16 mouse cellular contexts compared by ENCODE assay signal in the genomic region with DNA sequence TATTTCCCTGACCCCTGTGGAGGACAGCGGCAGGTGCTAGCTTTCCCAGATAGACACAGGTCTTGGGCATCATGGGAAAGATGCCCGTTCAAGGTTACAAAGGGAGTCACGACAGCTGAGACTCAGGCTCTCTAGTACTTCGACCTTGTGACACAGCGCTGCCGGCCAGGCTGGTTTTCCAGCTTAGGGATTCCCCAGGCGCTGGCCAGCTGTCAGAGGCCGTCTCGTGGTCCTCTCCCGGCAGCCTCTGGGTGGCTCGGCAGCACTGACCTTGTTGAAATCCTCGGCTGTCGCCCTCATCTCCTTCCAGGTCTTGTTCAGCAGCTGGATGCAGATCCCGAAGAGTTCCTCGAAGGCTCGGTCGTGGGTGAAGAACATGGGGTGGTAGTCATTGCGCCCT. TPM values are rescaled to one million over a fixed set of nuclear protein-coding genes. Genes with fewer than 3 reads are reported as not detected.
DNase-seq lines count a peak whose midpoint lies in the region; ATAC-seq and TF ChIP-seq lines count a peak whose summit lies in the region.
"Had no signal": no experiment of that assay in that cellular context is flagged by ENCODE, and none has a peak within 500 bp of the region (broad histone marks: within the 10 kb centered on the region; RNA-seq: fewer than 3 reads in every experiment).

No protein-coding gene starts in this region.

- no peak overlapping the region for H3K4me2 ChIP-seq in hindbrain, embryonic 12.5 days (replicated peaks)
- no peak overlapping the region for H3K4me2 ChIP-seq in hindbrain, embryonic 13.5 days
- H3K4me2 ChIP-seq: limb, embryonic 15.5 days; midbrain, embryonic 13.5 days had no signal

- H3K9me3 ChIP-seq in hindbrain, embryonic 12.5 days (replicated peaks), result no peaks in the 10 kb centered on the region
- H3K9me3 ChIP-seq in hindbrain, embryonic 13.5 days, result no peaks in the 10 kb centered on the region
- H3K9me3 ChIP-seq in G1E (replicated peaks), result no peaks in the 10 kb centered on the region
- H3K9me3 ChIP-seq: limb, embryonic 15.5 days; midbrain, embryonic 13.5 days had no signal

- no peaks in the 10 kb centered on the region for H3K27me3 ChIP-seq in hindbrain, embryonic 12.5 days
- H3K27me3 ChIP-seq in hindbrain, embryonic 13.5 days, result no peaks in the 10 kb centered on the region
- H3K27me3 ChIP-seq in G1E (ENCODE audit: insufficient read depth, low read length), result no peaks in the 10 kb centered on the region
- H3K27me3 ChIP-seq: limb, embryonic 15.5 days; midbrain, embryonic 13.5 days had no signal

- no peak overlapping the region for H3K4me3 ChIP-seq in hindbrain, embryonic 12.5 days
- H3K4me3 ChIP-seq in hindbrain, embryonic 13.5 days, result no peak overlapping the region
- peak overlapping the region; percentile 5; the same call in 1 of the 2 replicates for H3K4me3 ChIP-seq in G1E (ENCODE audit: low read depth, low read length)
- H3K4me3 ChIP-seq: heart, adult 2 months; limb, embryonic 15.5 days; midbrain, embryonic 13.5 days had no signal

- no peak for TF ChIP-seq CTCF in G1E (IDR thresholded peaks at IDR 0.05; ENCODE audit: low read depth, low read length)

- 84% methylated on average over 18 of the region's 18 CpGs for WGBS in hindbrain, embryonic 12.5 days
- 87% methylated on average over 18 of the region's 18 CpGs for WGBS in hindbrain, embryonic 13.5 days

- ATAC-seq in hindbrain, embryonic 12.5 days (ENCODE audit: low FRiP score), result no peak
- no peak for ATAC-seq in hindbrain, embryonic 13.5 days (ENCODE audit: low FRiP score)
- no peak for ATAC-seq in G1E (ENCODE audit: extremely low read depth, insufficient number of reproducible peaks, low FRiP score, poor library complexity, severe bottlenecking)
- ATAC-seq: forebrain, postnatal 0 days; hindbrain, postnatal 0 days; midbrain, embryonic 13.5 days had no signal

- H3K9ac ChIP-seq in hindbrain, embryonic 12.5 days, result no peak overlapping the region
- no peak overlapping the region for H3K9ac ChIP-seq in hindbrain, embryonic 13.5 days
- H3K9ac ChIP-seq: forebrain, postnatal 0 days; limb, embryonic 15.5 days; liver, postnatal 0 days; midbrain, embryonic 13.5 days had no signal

- H3K36me3 ChIP-seq in hindbrain, embryonic 12.5 days, result peaks cover 93% of the 10 kb centered on the region
- H3K36me3 ChIP-seq in hindbrain, embryonic 13.5 days, result peaks cover 95% of the 10 kb centered on the region
- H3K36me3 ChIP-seq in G1E (replicated peaks), result peaks cover 97% of the 10 kb centered on the region

- no peak for DNase-seq in G1E (ENCODE audit: low spot score)
- DNase-seq in adrenal gland, postnatal 10 days, result peak; percentile 73
- peak; percentile 81 for DNase-seq in kidney, adult 9 months
- no peak for DNase-seq in thymus, postnatal 25 days
- DNase-seq in testis, postnatal 14 days (ENCODE audit: low spot score), result no peak
- DNase-seq: cerebellum, postnatal 36 days; forebrain, postnatal 0 days; liver, postnatal 0 days; lung, postnatal 36 days; thymus, adult 18-20 months had no signal

- peak overlapping the region; percentile 12; the same call in 1 of the 2 replicates for H3K27ac ChIP-seq in hindbrain, embryonic 12.5 days
- H3K27ac ChIP-seq in hindbrain, embryonic 13.5 days, result no peak overlapping the region
- H3K27ac ChIP-seq: heart, adult 2 months; hindbrain, postnatal 0 days; limb, embryonic 15.5 days; midbrain, embryonic 13.5 days had no signal

- no peaks in the 10 kb centered on the region; the same call in 1 of the 2 replicates for H3K4me1 ChIP-seq in hindbrain, embryonic 12.5 days
- peaks cover 17% of the 10 kb centered on the region for H3K4me1 ChIP-seq in hindbrain, embryonic 13.5 days (replicated peaks)
- H3K4me1 ChIP-seq in G1E (ENCODE audit: insufficient read depth, low read depth, low read length), result no peaks in the 10 kb centered on the region
- H3K4me1 ChIP-seq: limb, embryonic 15.5 days had no signal

RNA-seq across cellular contexts. Expression of a gene that starts 8.9 kb away (rescaled TPM):
- 57.1 and 57.9 TPM in 2 replicates for polyA plus RNA-seq in hindbrain, embryonic 12.5 days (2016; fragmentation: Nextera tagmentation; extraction: Ambion mirVana)
- 61.5 and 68.1 TPM in 2 replicates for polyA plus RNA-seq in hindbrain, embryonic 13.5 days (2015; fragmentation: Nextera tagmentation; extraction: Ambion mirVana)
- total RNA-seq in G1E (2014; fragmentation: Nextera tagmentation) (20.5 and 41.6 TPM in 2 replicates), G1E (2017) (32.7 and 36.8 TPM in 2 replicates)
- 62.5 and 70.3 TPM in 2 replicates for polyA plus RNA-seq in G1E (2012)
- 10 to 100 TPM; 33.0 to 34.1 TPM for total RNA-seq in adrenal gland, postnatal 10 days (2021)

RNA-seq across cellular contexts. Expression of a gene that starts 29.7 kb away (rescaled TPM):
- 88.8 TPM in 2 replicates for polyA plus RNA-seq in hindbrain, embryonic 12.5 days (2016; fragmentation: Nextera tagmentation; extraction: Ambion mirVana)
- polyA plus RNA-seq in hindbrain, embryonic 13.5 days (2015; fragmentation: Nextera tagmentation; extraction: Ambion mirVana), result 90.8 and 91.6 TPM in 2 replicates
- total RNA-seq in G1E (2014; fragmentation: Nextera tagmentation) (22.6 and 38.3 TPM in 2 replicates), G1E (2017) (17.7 and 18.8 TPM in 2 replicates)
- polyA plus RNA-seq in G1E (2012), result 8.1 and 15.1 TPM in 2 replicates
- total RNA-seq in adrenal gland, postnatal 10 days (2021), result 10 to 100 TPM; 27.0 to 34.7 TPM

Comparison
In these comparisons a context has a peak if more than half of its experiments do, and no peak if none do; other contexts are left out.
1. DNase-seq: peak in adrenal gland, postnatal 10 days (single experiment) and kidney, adult 9 months (single experiment); none in G1E (single experiment), thymus, postnatal 25 days (single experiment) and testis, postnatal 14 days (single experiment).